Mouse (Mus musculus): ENCODE results near the gene Usp18. TPM values are rescaled to one million over a fixed set of nuclear protein-coding genes. Genes with fewer than 3 reads are reported as not detected.

Usp18 gene
- total RNA-seq, 4 experiments from 2014 or later, result 0.69 to 1.1 (median 0.93) TPM

- DNase-seq (ENCODE audit: low spot score), result no peak
Observed at GRCm38 (mm10) chr6:121303466-121304220, 57.9 kb downstream of the Usp18 start.

GRCm38 (mm10) chr6:121304630-121305029 lies 58.9 kb downstream of the Usp18 start:
- DNase-seq (ENCODE audit: low spot score), result no peak

- DNase-seq (ENCODE audit: low spot score), result no peak
Observed at GRCm38 (mm10) chr6:121305571-121305970, 59.9 kb downstream of the Usp18 start.

DNA sequence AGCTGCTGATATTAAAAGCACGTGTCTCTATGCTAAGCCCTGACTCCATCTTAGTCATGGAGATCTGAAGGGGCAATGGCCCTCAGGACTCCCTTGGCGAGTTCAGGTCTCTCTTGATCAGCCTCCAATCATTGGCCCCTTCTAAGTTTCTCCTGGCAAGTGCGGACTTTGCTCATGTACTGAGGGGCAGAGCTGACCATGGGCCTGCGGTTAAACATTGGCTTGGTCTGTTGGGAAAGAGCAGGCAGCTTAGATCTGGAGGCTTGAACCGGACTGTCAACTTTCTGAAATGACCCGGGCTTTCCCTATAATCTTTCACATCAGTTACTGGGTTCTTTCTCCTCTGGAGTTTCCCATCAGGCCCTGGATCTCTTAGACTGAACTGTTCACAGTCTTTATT lies 65.3 kb downstream of the Usp18 start:
- no peak for DNase-seq (ENCODE audit: low spot score)

- DNase-seq (ENCODE audit: low spot score), result no peak
Observed at GRCm38 (mm10) chr6:121319099-121319498, 73.4 kb downstream of the Usp18 start.

Other genes with a start within 250 kb of the Usp18 start
- 100 to 1,000 TPM; 112 to 130 (median 120) TPM for gene Mical3, start 114.9 kb upstream of the Usp18 start, total RNA-seq (2022)
- 1 to 10 TPM; 5.9 to 6.6 (median 6.3) TPM for gene Pex26, start 62.2 kb upstream of the Usp18 start, total RNA-seq (2022)
- 100 to 1,000 TPM; 175 to 206 (median 179) TPM for gene Tuba8, start 35.2 kb upstream of the Usp18 start, total RNA-seq (2022)
- gene Slc6a13, start 54.3 kb downstream of the Usp18 start, total RNA-seq (2022), result under 1 TPM in 2 of 4 experiments, not detected in 2; 0.46 to 0.49 TPM
- gene Slc6a12, start 97.2 kb downstream of the Usp18 start, total RNA-seq (2022), result not detected
- gene Iqsec3, start 227.8 kb downstream of the Usp18 start, total RNA-seq (2022), result under 1 TPM; 0.44 to 0.75 (median 0.62) TPM